Mouse (Mus musculus) ES-CJ7 (cell line): ENCODE results near the gene Fam69b.
A peak's percentile ranks its signal among the peaks of the same experiment; 100 is the strongest.

ENCODE experiments used
- DNase-seq: peaks from one replicate; pipeline ENCODE4 v3.0.0; 2011; ENCODE audit warnings: low read depth, low spot score

The Fam69b gene

GRCm38 (mm10) chr2:26627921-26628739 is at the start of gene Fam69b:
TSS of gene Fam69b (plus strand) at chr2:26628457.
- DNase-seq, result peak; percentile 75

GRCm38 (mm10) chr2:26579714-26580113 is 48.5 kb upstream of the Fam69b start, which contains the start of gene Egfl7:
TSS of gene Egfl7 (plus strand) at chr2:26580014.
- DNase-seq, result no peak

- no peak for DNase-seq
Measured at GRCm38 (mm10) chr2:26580751-26581150, 47.5 kb upstream of the Fam69b start.

GRCm38 (mm10) chr2:26582203-26582602 is 46.1 kb upstream of the Fam69b start:
- DNase-seq, result peak; percentile 52

GRCm38 (mm10) chr2:26582741-26583140 is 45.5 kb upstream of the Fam69b start:
- DNase-seq, result no peak

- no peak for DNase-seq
Measured at GRCm38 (mm10) chr2:26583640-26584039, 44.6 kb upstream of the Fam69b start.

GRCm38 (mm10) chr2:26585713-26586112 is 42.5 kb upstream of the Fam69b start:
- no peak for DNase-seq

- peak; percentile 86 for DNase-seq
Measured at GRCm38 (mm10) chr2:26586294-26587043, 41.8 kb upstream of the Fam69b start, which contains the start of gene Gm20532. TSS of gene Gm20532 (plus strand) at chr2:26586639.

GRCm38 (mm10) chr2:26587044-26587405 is 41.2 kb upstream of the Fam69b start:
- peak; percentile 68 for DNase-seq

- no peak for DNase-seq
Measured at GRCm38 (mm10) chr2:26588573-26588972, 39.7 kb upstream of the Fam69b start.

- DNase-seq, result no peak
Measured at GRCm38 (mm10) chr2:26589284-26589683, 39.0 kb upstream of the Fam69b start.

GRCm38 (mm10) chr2:26590282-26590681 is 38.0 kb upstream of the Fam69b start:
- no peak for DNase-seq

GRCm38 (mm10) chr2:26590962-26591361 is 37.3 kb upstream of the Fam69b start:
- DNase-seq, result no peak

- no peak for DNase-seq
Measured at GRCm38 (mm10) chr2:26591416-26591815, 36.8 kb upstream of the Fam69b start.

- no peak for DNase-seq
Measured at GRCm38 (mm10) chr2:26593211-26594021, 34.8 kb upstream of the Fam69b start.

- peak; percentile 94 for DNase-seq
Measured at GRCm38 (mm10) chr2:26594022-26594346, 34.3 kb upstream of the Fam69b start.

GRCm38 (mm10) chr2:26594461-26594933 is 33.8 kb upstream of the Fam69b start:
- peak; percentile 84 for DNase-seq

GRCm38 (mm10) chr2:26594934-26595724 is 33.1 kb upstream of the Fam69b start:
- no peak for DNase-seq

GRCm38 (mm10) chr2:26595725-26596435 is 32.4 kb upstream of the Fam69b start:
- DNase-seq, result no peak

- DNase-seq, result no peak
Measured at GRCm38 (mm10) chr2:26596898-26597297, 31.4 kb upstream of the Fam69b start.
